Mouse (Mus musculus) cerebellum, adult 2 months (tissue): Measurements from ENCODE around the gene Kcnj6. TPM values are rescaled to one million over a fixed set of nuclear protein-coding genes. Genes with fewer than 3 reads are reported as not detected.

Experiments used
- DNase-seq, 2 experiments: peaks; one replicate each; pipeline ENCODE4 v3.0.0; 2021
- H3K27ac ChIP-seq: fragments of 200-500 bp; 2 replicates; pipeline ENCODE4 v1.5.1; 2012; ENCODE audit warnings: low read length, control low read depth, inconsistent platforms; ENCODE audit not compliant: insufficient read depth
- H3K27me3 ChIP-seq: fragments of 200-500 bp; 2 replicates; pipeline ENCODE4 v1.6.1; 2012; ENCODE audit warnings: inconsistent platforms, mild to moderate bottlenecking, low read length, moderate library complexity; ENCODE audit not compliant: control insufficient read depth, insufficient read depth
- H3K4me1 ChIP-seq: fragments of 200-500 bp; 2 replicates; pipeline ENCODE4 v1.6.1; 2011; ENCODE audit warnings: low read length; ENCODE audit not compliant: control insufficient read depth, insufficient read depth
- H3K4me3 ChIP-seq: fragments of 200-500 bp; replicated peaks from 2 replicates; pipeline ENCODE3; 2011; ENCODE audit warnings: mild to moderate bottlenecking, low read depth, low read length, control low read depth; ENCODE audit not compliant: insufficient read depth
- CTCF ChIP-seq: fragments of 200-500 bp; IDR thresholded peaks from 2 replicates; pipeline ENCODE4 v1.5.1; 2011; ENCODE audit warnings: low read depth, mild to moderate bottlenecking, control low read depth, low read length, moderate library complexity, borderline replicate concordance; ENCODE audit not compliant: insufficient read depth
- POLR2A ChIP-seq: fragments of 200-500 bp; IDR thresholded peaks from 2 replicates; pipeline ENCODE4 v1.6.1; 2011; ENCODE audit warnings: low read length, control low read depth, borderline replicate concordance; ENCODE audit not compliant: insufficient read depth
- WGBS: fragments of 180-500 bp; shearing (Covaris S2); methylation state at CpG from one replicate; pipeline ENCODE4 v1.1.7; 2018; 5-methylcytosine and 5-hydroxymethylcytosine counted together
- polyA plus RNA-seq: library from polyadenylated mRNA; depleted of rRNA; stranded (reverse); fragments of >200 nt; gene quantifications from 2 replicates; pipeline ENCODE4 v1.2.3, GENCODE M21; 2012

The Kcnj6 gene
- polyA plus RNA-seq, 1 experiment, result 11.6 TPM

- Histone ChIP-seq H3K4me3 (peak overlapping the region; percentile 28), H3K27ac (peak overlapping the region; percentile 90), H3K4me1 (peaks cover 20% of the 10 kb centered on the region), H3K27me3 (no peaks in the 10 kb centered on the region)
- DNase-seq, result peak; percentile 82 to 91
- 4% methylated on average over 21 of the region's 21 CpGs for WGBS
- TF ChIP-seq POLR2A, result peak; percentile 49; the same call in 1 of the 2 replicates
- TF ChIP-seq CTCF, result no peak
These were observed 65.9 kb downstream of the Kcnj6 start for GRCm38 (mm10) chr16:94931343-94932301.

GRCm38 (mm10) chr16:94925364-94925763 is 72.1 kb downstream of the Kcnj6 start:
- Histone ChIP-seq H3K27ac (no peak overlapping the region), H3K4me1 (peaks cover 16% of the 10 kb centered on the region; the same call in 1 of the 2 replicates), H3K4me3 (no peak overlapping the region), H3K27me3 (no peaks in the 10 kb centered on the region)
- DNase-seq, result no peak
- TF ChIP-seq POLR2A, result no peak
- TF ChIP-seq CTCF, result no peak
- 33% methylated on average over 6 of the region's 6 CpGs for WGBS

GRCm38 (mm10) chr16:94919177-94919576 is 78.3 kb downstream of the Kcnj6 start:
- Histone ChIP-seq H3K27ac (no peak overlapping the region), H3K4me3 (no peak overlapping the region), H3K27me3 (no peaks in the 10 kb centered on the region), H3K4me1 (0 out of 2 replicates have a peak, but pooled peaks cover 3% of the 10 kb centered on the region)
- TF ChIP-seq POLR2A (no peak), CTCF (no peak)
- no peak for DNase-seq
- 76% methylated on average over 5 of the region's 5 CpGs for WGBS

GRCm38 (mm10) chr16:94906026-94906425 is 91.5 kb downstream of the Kcnj6 start:
- peaks cover 3% of the 10 kb centered on the region; the same call in 1 of the 2 replicates for H3K4me1 ChIP-seq
- peak; percentile 31 to 38 for DNase-seq
- WGBS, result 61% methylated on average over 4 of the region's 4 CpGs
- TF ChIP-seq CTCF (no peak), POLR2A (no peak)
- no peaks in the 10 kb centered on the region for H3K27me3 ChIP-seq
- H3K4me3 ChIP-seq, result no peak overlapping the region
- H3K27ac ChIP-seq, result no peak overlapping the region

GRCm38 (mm10) chr16:94898832-94899231 is 98.7 kb downstream of the Kcnj6 start:
- H3K27me3 ChIP-seq, result no peaks in the 10 kb centered on the region
- peaks cover 21% of the 10 kb centered on the region for H3K4me1 ChIP-seq
- DNase-seq, result no peak
- 28% methylated on average over 6 of the region's 6 CpGs for WGBS
- H3K4me3 ChIP-seq, result no peak overlapping the region
- TF ChIP-seq POLR2A (no peak), CTCF (no peak)
- no peak overlapping the region for H3K27ac ChIP-seq

- no peak for DNase-seq
- Histone ChIP-seq H3K4me1 (peaks cover 14% of the 10 kb centered on the region), H3K4me3 (no peak overlapping the region), H3K27ac (no peak overlapping the region), H3K27me3 (no peaks in the 10 kb centered on the region)
- TF ChIP-seq POLR2A (no peak), CTCF (no peak)
- WGBS, result 96% methylated on average over 4 of the region's 4 CpGs
These were observed 105.3 kb downstream of the Kcnj6 start for GRCm38 (mm10) chr16:94892162-94892650.

- Histone ChIP-seq H3K4me1 (peaks cover 18% of the 10 kb centered on the region), H3K4me3 (no peak overlapping the region), H3K27me3 (no peaks in the 10 kb centered on the region), H3K27ac (no peak overlapping the region)
- WGBS, result 59% methylated on average over 6 of the region's 6 CpGs
- DNase-seq, result no peak
- TF ChIP-seq CTCF (no peak), POLR2A (no peak)
These were observed 106.9 kb downstream of the Kcnj6 start for GRCm38 (mm10) chr16:94890581-94890980.

GRCm38 (mm10) chr16:94890056-94890455 is 107.4 kb downstream of the Kcnj6 start:
- no peaks in the 10 kb centered on the region for H3K27me3 ChIP-seq
- no peak overlapping the region for H3K4me3 ChIP-seq
- H3K4me1 ChIP-seq, result peaks cover 14% of the 10 kb centered on the region
- WGBS, result 8% methylated on average over 2 of the region's 2 CpGs
- DNase-seq, result peak; percentile 69 to 76
- no peak overlapping the region for H3K27ac ChIP-seq
- TF ChIP-seq POLR2A (no peak), CTCF (no peak)
